Mouse (Mus musculus): Measurements from ENCODE around the gene Tbc1d10c. TPM values are rescaled to one million over a fixed set of nuclear protein-coding genes. Genes with fewer than 3 reads are reported as not detected.
A peak's percentile ranks its signal among the peaks of the same experiment; 100 is the strongest.

Tbc1d10c gene
- total RNA-seq, 2 experiments from 2014 or later: 1.2 to 1.3 TPM

- no peak for DNase-seq (ENCODE audit: extremely low spot score in 1 of 2, low spot score in 1 of 2)
These were observed 27.0 kb downstream of the Tbc1d10c start for GRCm38 (mm10) chr19:4164100-4164499.

- no peak for DNase-seq (ENCODE audit: extremely low spot score in 1 of 2, low spot score in 1 of 2)
These were observed 27.6 kb downstream of the Tbc1d10c start for GRCm38 (mm10) chr19:4163543-4163887.

- DNase-seq (ENCODE audit: extremely low spot score in 1 of 2, low spot score in 1 of 2): peak; percentile 92 to 96
These were observed 28.2 kb downstream of the Tbc1d10c start, which contains the start of gene Rps6kb2 for GRCm38 (mm10) chr19:4162646-4163542. Gene Rps6kb2, minus strand, starts transcription at chr19:4163354.

GRCm38 (mm10) chr19:4159049-4159448 is 32.0 kb downstream of the Tbc1d10c start:
- DNase-seq (ENCODE audit: extremely low spot score in 1 of 2, low spot score in 1 of 2): no peak

- DNase-seq (ENCODE audit: extremely low spot score in 1 of 2, low spot score in 1 of 2): no peak
These were observed 34.3 kb downstream of the Tbc1d10c start for GRCm38 (mm10) chr19:4156771-4157170.

- no peak for DNase-seq (ENCODE audit: extremely low spot score in 1 of 2, low spot score in 1 of 2)
These were observed 35.0 kb downstream of the Tbc1d10c start for GRCm38 (mm10) chr19:4156073-4156579.

GRCm38 (mm10) chr19:4155223-4156072 is 35.6 kb downstream of the Tbc1d10c start:
- no peak for DNase-seq (ENCODE audit: extremely low spot score in 1 of 2, low spot score in 1 of 2)

GRCm38 (mm10) chr19:4154437-4155222 is 36.5 kb downstream of the Tbc1d10c start:
- no peak for DNase-seq (ENCODE audit: extremely low spot score in 1 of 2, low spot score in 1 of 2)

- DNase-seq (ENCODE audit: extremely low spot score in 1 of 2, low spot score in 1 of 2): no peak
These were observed 37.8 kb downstream of the Tbc1d10c start, which contains the start of gene Ptprcap for GRCm38 (mm10) chr19:4153232-4153654. Gene Ptprcap, plus strand, starts transcription at chr19:4153604.

- no peak for DNase-seq (ENCODE audit: extremely low spot score in 1 of 2, low spot score in 1 of 2)
These were observed 38.4 kb downstream of the Tbc1d10c start for GRCm38 (mm10) chr19:4152445-4153231.

- no peak for DNase-seq (ENCODE audit: extremely low spot score in 1 of 2, low spot score in 1 of 2)
These were observed 39.2 kb downstream of the Tbc1d10c start for GRCm38 (mm10) chr19:4151898-4152297.

- DNase-seq (ENCODE audit: extremely low spot score in 1 of 2, low spot score in 1 of 2): no peak
These were observed 39.6 kb downstream of the Tbc1d10c start for GRCm38 (mm10) chr19:4151488-4151860.

GRCm38 (mm10) chr19:4150567-4151487 is 40.3 kb downstream of the Tbc1d10c start:
- DNase-seq (ENCODE audit: extremely low spot score in 1 of 2, low spot score in 1 of 2): no peak

- DNase-seq (ENCODE audit: extremely low spot score in 1 of 2, low spot score in 1 of 2): no peak
These were observed 41.2 kb downstream of the Tbc1d10c start for GRCm38 (mm10) chr19:4149764-4150461.

GRCm38 (mm10) chr19:4149283-4149682 is 41.8 kb downstream of the Tbc1d10c start:
- DNase-seq (ENCODE audit: extremely low spot score in 1 of 2, low spot score in 1 of 2): no peak

GRCm38 (mm10) chr19:4148819-4149218 is 42.3 kb downstream of the Tbc1d10c start:
- DNase-seq (ENCODE audit: extremely low spot score in 1 of 2, low spot score in 1 of 2): no peak

- peak; percentile 92 to 93 for DNase-seq (ENCODE audit: extremely low spot score in 1 of 2, low spot score in 1 of 2)
These were observed 42.6 kb downstream of the Tbc1d10c start, which contains the start of gene Coro1b for GRCm38 (mm10) chr19:4148491-4148806. Gene Coro1b, plus strand, starts transcription at chr19:4148619.

Measured in layer of hippocampus, postnatal 25 days (tissue).